Mouse (Mus musculus): ENCODE results near the gene Il12rb2.

Gene Il12rb2
- long read RNA-seq, experiment 1, result 0 reads
- long read RNA-seq, experiment 2, result 0 reads

- intact Hi-C loops (cut with DNase I), result no loop called here
These were observed at the start of gene Il12rb2 for GRCm38 (mm10) chr6:67375982-67376391. Il12rb2 (minus strand) TSS chr6:67376188.

DNA sequence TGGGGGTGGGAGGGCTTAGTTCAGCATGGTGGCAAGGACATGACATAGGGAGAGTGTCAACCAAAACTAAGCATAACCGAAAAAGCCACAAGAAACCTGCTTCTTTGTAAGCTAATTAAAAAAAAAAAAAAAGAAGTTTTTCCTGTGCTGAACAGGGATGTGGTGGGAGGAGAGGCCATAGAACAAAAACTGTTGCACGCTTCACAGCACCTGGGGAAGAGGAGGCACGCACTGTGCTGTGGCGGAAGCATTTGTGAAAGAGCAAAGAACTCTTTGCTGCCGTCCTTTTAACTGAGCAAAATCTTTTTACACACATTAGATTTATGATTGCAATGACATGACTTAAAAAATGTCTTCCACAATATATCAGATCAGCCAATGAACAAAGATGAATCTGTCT, 45.8 kb upstream of the Il12rb2 start:
- intact Hi-C loops (cut with DNase I), result no loop called here

- intact Hi-C loops (cut with DNase I), result no loop called here
These were observed 40.6 kb upstream of the Il12rb2 start for GRCm38 (mm10) chr6:67416557-67416956.

DNA sequence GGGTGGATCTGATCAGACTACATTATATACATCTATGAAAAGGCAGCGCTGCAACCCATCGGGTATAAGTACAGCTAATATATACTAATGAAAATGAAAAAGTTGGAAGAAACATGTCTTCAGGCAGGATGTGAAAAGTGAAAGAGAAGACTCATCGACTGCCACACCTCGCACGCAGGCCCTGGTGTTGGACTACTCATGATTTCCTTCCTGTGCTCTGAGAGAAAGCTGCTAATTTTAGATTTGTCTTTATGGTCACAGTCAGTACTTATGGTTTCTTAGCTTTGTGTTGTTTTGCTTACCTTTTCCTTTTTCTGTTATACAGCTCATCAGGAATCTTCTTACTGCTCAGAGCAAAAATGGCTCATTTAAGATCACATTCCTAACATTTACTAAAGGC, 39.3 kb upstream of the Il12rb2 start:
- intact Hi-C loops (cut with DNase I), result no loop called here

- intact Hi-C loops (cut with DNase I), result no loop called here
These were observed 37.4 kb upstream of the Il12rb2 start for GRCm38 (mm10) chr6:67413378-67413777.

DNA sequence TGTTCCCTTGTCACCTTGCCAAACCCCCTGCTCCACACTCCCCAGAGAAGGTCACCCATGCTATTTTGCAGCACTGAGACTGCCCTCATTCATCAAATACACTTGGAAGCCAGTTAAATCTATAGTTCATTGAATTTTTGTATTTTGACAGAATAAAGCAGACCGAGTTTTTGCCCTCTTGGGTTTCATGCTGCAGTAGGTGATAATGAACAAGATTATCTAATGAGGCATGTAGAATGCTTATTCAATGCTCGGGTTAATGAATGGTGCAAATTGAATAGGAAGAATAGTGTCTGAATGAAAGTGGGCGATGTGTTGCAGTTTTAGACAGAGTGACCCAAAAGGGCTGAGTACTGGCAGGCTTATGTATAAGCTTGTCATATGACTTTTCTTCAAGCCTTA, 29.3 kb upstream of the Il12rb2 start:
- intact Hi-C loops (cut with DNase I), result no loop called here

GRCm38 (mm10) chr6:67399551-67399950, 23.6 kb upstream of the Il12rb2 start:
- intact Hi-C loops (cut with DNase I), result no loop called here

- intact Hi-C loops (cut with DNase I), result no loop called here
These were observed 10.2 kb downstream of the Il12rb2 start for GRCm38 (mm10) chr6:67365785-67366184.

DNA sequence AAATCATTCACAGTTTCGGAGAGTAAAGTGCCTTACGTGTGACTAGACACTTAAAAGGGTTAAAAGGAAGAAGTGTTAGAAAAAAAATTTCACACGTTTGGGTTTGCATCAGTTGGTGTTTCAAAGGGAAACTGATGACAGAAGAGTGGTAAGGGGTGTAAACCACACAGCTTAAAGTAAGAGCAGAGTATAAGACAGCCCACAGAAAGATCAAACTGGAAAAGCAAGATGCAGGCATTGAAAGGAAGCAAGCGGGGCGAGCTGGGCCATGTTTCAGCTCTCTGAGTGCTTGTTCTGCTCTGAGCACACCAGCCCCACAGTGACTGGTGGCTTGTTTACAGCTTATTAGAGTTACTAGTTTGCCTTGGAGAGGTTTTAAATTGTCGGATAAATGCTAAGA, 27.9 kb downstream of the Il12rb2 start:
- intact Hi-C loops (cut with DNase I), result no loop called here

DNA sequence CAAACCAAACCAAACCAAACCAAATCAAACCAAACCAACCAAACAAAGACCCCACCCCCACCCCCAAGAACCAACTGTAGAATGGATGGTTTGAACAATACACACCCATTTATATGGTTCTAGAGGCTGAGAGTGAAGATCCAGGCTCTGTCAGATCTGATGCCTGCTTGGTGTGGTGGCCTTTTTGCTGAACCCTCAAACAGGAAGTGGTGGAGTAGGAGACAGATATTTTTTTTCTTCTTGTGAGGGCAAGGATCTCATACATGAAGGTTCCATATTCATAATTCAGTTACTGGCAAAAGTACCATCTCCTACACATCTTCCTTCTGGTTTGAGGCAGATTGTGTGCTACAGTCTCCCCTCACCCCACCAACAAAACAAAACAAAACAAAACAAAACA, 36.5 kb downstream of the Il12rb2 start:
- intact Hi-C loops (cut with DNase I), result no loop called here

GRCm38 (mm10) chr6:67337943-67338342, 38.0 kb downstream of the Il12rb2 start:
- intact Hi-C loops (cut with DNase I), result no loop called here

DNA sequence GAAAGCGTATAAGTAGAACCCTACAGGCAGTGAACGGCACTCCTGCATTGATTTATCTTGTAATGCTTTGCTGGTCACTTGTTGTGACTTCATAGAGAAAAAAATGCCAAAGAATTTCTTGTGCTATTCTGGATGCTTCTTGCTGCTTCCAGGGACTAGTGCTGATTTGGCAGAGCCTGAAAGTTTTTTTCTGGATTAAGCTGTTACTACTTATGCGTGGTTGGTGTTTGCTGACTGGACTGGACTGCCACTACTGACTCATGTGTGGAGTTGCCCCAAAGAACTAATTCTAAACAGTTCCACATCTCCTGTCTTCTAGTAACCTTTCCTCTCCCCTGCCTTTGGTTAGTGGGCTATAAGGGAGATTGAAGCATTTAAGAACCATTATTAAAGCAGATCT, 52.2 kb downstream of the Il12rb2 start:
- intact Hi-C loops (cut with DNase I), result no loop called here

DNA sequence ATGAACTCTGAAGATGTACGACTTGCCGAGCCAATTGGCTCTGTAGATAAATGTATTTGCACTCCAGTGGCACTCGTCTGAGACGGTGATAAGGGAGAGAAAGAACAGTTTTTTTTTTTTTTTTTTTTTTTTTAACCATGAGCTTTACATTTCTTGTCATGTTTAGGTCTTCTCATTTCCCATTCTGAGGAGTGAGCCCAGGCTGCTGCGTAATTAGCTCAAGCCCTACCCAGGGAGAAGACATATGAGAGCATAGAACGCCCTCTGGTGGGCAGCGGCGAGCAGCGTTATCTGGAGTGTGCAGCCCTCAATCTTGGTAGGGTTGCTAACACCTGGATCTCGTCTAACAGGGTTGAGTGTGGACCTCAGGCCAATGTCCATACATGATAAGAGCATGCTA, 57.5 kb downstream of the Il12rb2 start:
- intact Hi-C loops (cut with DNase I), result loop anchor here (2.0 to 10.0 kb wide), 2 partner anchors 148 to 354 kb away; no protein-coding TSS in a partner anchor

- intact Hi-C loops (cut with DNase I), result loop anchor here (2.0 to 10.0 kb wide), 3 partner anchors 119 to 353 kb away; no protein-coding TSS in a partner anchor
These were observed 58.1 kb downstream of the Il12rb2 start for GRCm38 (mm10) chr6:67317827-67318338.

DNA sequence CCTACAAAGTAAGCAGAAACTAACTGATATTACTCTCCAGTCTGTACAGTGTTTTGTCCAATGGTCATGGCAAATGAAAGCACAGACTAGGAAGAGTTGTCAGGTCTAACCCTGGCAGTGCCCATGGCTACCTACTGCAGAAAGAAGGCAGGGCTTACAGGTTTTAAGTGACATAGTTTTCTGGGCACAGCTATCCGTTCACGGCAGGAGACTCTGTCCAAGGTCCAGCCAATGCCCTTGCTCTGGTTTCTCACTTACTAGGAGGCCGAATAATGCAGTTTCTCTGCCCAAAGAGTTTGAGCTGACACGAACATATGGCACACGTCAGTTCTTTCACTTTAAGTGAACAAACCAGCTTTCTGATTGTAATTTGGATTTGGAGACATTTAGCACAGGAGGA, 58.9 kb downstream of the Il12rb2 start:
- intact Hi-C loops (cut with DNase I), result loop anchor here (2.0 to 10.0 kb wide), 2 partner anchors 118 to 352 kb away; no protein-coding TSS in a partner anchor

GRCm38 (mm10) chr6:67314697-67315096, 61.3 kb downstream of the Il12rb2 start:
- intact Hi-C loops (cut with DNase I), result loop anchor here (10.0 kb wide), 1 partner anchor 350 kb away; no protein-coding TSS in a partner anchor

DNA sequence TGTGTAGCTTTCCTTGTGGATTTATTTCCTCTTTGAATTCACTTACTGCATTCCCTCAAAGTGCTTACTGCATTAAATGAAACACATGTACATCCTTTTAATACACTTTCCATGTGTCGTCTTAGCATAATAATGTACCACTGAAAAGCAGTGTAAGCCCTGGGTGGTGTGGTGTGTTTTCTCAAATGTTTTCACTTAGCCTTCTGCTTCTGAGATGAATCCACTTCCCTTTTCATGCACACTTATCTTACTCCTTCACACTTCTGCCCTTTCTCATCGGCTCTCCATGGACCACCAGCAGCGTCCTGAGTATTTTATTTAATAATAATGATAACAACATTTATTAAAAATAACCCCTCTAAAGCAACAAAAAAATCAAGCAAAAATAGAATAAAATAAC, 66.2 kb downstream of the Il12rb2 start:
- intact Hi-C loops (cut with DNase I), result loop anchor here (10.0 kb wide), 1 partner anchor 345 kb away; no protein-coding TSS in a partner anchor

GRCm38 (mm10) chr6:67308994-67309393, 67.0 kb downstream of the Il12rb2 start:
- intact Hi-C loops (cut with DNase I), result no loop called here

DNA sequence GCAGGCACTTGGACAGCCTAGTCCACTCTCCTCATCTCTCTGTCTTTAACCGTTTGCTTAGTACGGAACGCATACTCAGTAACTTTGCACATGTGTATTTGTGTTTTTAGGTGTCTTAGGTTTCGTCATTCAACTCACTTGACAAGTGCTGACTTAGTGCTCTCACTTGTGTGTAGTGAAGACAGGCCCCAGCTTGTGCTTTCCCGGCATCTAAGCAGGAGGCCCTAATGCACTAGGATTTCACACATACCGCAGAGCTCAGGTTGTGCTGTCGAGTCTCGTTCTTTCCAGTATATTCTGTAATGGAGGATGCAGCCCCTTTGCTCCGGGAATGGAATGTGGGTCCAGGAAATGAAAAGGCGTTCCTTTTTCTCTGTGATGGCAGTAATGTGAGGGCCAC, 72.8 kb downstream of the Il12rb2 start:
- intact Hi-C loops (cut with DNase I), result no loop called here

DNA sequence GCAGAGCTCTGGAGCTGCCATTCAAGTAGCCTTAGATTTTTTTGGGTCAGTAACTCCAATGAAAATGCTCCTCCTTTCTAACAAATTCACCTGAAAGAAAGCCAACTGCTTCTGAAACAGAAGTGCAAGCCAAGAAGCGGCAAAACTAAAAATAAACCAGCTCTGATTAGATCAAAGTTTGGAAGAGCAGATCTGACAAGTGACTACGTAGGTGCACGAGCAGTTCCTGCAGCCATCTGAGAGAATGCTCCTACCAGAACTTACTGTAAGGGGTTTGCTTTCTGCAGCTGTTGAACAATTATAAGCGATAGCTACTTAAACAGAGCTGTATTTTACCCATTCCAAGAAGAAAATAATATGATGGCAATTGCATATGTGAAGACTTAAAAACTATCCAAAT, 73.5 kb downstream of the Il12rb2 start:
- intact Hi-C loops (cut with DNase I), result no loop called here

DNA sequence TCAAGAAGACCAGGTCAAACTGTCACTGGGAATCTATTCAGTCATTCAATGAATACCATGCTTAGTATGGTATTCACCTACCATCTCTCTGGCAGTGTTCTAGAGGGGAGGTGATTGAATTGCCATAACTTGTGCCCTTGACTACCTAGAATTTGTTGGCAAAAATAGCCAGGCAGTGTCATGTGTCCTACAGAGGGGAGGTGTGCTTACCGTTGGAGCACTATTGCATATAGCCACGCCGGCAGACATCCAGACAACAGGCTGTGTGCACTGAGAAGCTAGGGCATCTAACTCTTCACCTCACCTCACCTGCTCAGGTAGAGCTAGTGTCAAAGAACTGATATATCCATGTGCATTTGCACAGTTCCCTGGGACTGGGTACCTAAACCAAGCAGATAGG, 74.8 kb downstream of the Il12rb2 start:
- intact Hi-C loops (cut with DNase I), result no loop called here

- intact Hi-C loops (cut with DNase I), result no loop called here
These were observed 75.3 kb downstream of the Il12rb2 start for GRCm38 (mm10) chr6:67300710-67301163.

GRCm38 (mm10) chr6:67300300-67300699, 75.7 kb downstream of the Il12rb2 start:
- intact Hi-C loops (cut with DNase I), result no loop called here

Data from adrenal gland (tissue).